Mouse (Mus musculus): ENCODE data around the gene Tmem138. TPM values are rescaled to one million over a fixed set of nuclear protein-coding genes. Genes with fewer than 3 reads are reported as not detected.
"Not testable (repeated sequence)": the region's sequence is repeated elsewhere in the genome, so short reads cannot be mapped to it uniquely, and the experiment has no call there.

Gene Tmem138
- total RNA-seq, 2 experiments from 2014 or later, result 11.2 to 13.2 TPM

DNA sequence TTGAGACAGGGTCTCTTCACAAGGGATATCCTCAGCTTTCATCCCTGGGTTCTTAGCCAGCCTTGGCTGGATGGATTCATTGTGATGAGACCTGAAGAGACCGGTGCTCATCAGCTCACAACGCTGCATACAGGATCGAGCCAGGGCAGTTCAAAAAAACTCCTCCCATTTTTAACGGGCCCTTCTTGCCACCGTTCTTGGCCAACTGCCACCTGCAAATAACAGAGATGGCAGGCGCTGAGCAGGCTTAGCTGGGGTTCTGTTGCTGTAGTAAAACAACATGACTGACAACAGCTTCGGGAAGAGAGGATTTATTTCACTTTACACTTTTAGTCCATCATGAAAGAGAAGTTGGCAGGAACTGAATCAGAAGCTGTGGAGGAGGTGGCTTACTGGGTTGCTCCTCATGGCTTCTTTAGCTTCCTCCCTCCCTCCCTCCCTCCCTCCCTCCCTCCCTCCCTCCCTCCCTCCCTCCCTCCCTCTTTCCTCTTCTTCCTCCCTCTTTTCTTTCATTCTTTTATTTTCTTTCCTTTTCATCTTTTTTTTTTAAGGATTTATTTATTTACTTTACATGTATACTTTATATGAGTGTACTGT is 6.5 kb upstream of the Tmem138 start:
- intact Hi-C loops (cut with DNase I), result no loop called here
- no peak for DNase-seq (ENCODE audit: low spot score in 2 of 2)

DNA sequence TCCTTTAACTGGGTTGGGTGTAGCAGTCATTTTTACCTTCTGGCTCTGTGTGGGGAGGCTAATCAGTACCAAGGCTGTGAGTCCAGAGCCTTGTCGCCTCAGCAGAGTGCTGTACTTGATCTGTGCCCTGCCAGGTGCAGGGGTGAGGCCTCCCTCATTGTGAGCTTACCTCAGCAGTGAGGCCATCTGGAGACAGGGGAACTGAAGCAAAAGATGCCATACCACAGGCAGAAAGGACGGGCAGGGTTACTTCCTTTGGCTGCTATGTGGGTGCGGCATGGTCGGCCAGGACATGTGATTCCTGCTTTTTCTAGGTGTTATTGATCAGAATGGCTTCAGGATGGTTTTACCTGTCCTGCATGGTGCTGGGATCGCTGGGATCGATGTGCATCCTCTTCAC is 4.8 kb upstream of the Tmem138 start:
- DNase-seq (ENCODE audit: low spot score in 2 of 2), result no peak
- intact Hi-C loops (cut with DNase I), result no loop called here

- intact Hi-C loops (cut with DNase I), result no loop called here
- DNase-seq (ENCODE audit: low spot score in 2 of 2), result no peak
Measured at GRCm38 (mm10) chr19:10580761-10581160, 3.6 kb upstream of the Tmem138 start.

DNA sequence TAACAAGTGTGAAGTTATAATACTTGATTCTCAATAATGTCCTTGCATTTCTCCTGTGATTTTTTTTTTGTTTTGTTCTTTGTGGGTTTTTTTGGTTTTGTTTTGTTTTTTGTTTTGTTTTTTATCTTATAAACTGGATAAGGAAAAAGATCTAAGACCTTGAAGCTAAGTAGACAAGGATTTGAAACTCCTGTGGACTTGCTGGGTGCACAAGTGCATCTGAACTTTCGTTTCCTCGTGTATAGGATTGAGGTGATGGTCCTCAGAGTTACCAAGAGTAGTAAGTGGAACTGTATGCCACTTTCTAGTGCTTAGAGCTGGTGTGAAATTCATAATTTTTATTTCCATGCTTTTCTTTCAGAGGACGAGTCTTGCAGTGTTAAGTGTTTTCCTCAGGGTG is 2.9 kb upstream of the Tmem138 start:
- DNase-seq (ENCODE audit: low spot score in 2 of 2), result no peak
- intact Hi-C loops (cut with DNase I), result no loop called here

DNA sequence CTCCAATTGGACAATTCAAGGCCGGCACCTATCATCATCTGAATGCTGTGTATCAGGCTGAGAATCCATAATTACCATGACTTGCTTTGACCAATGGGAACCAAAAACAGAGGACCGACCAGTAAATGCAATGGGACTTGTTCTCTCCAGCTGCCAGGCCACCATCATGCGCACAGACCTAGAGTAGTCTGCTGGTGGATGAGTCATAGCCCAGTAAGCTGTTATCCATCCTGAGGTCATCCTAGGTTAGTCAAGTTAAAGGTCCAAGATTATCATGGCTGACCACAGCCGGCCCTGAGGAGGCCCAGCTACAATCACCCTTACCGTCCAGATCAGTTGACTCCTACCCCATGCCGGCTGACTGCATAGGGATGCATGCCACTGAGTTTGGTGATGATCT is 7.5 kb downstream of the Tmem138 start:
- no peak for DNase-seq (ENCODE audit: low spot score in 2 of 2)
- intact Hi-C loops (cut with DNase I), result no loop called here

DNA sequence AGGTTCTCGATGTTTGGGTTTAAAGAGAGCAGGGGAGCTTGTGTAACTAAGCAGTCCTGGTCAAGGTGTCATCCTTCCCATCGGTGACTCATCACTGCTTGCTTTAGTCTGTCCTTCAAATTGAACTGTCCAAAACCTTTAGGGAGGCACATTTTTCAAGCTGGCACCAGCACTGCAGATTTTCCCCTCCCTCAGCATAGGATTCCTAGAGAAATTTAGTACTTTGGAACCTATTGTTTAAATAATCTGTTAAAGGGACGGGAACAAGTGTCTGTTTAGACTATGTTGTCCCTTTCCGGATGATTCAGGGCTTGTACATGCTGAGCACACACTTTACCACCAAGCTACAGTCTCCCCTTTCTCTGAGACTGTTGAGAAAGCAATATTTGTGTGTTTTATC is 11.9 kb downstream of the Tmem138 start:
- no peak for DNase-seq (ENCODE audit: low spot score in 2 of 2)
- intact Hi-C loops (cut with DNase I), result no loop called here

- intact Hi-C loops (cut with DNase I), result no loop called here
- DNase-seq (ENCODE audit: low spot score in 2 of 2), result no peak
Measured at GRCm38 (mm10) chr19:10564278-10564677, 12.9 kb downstream of the Tmem138 start.

DNA sequence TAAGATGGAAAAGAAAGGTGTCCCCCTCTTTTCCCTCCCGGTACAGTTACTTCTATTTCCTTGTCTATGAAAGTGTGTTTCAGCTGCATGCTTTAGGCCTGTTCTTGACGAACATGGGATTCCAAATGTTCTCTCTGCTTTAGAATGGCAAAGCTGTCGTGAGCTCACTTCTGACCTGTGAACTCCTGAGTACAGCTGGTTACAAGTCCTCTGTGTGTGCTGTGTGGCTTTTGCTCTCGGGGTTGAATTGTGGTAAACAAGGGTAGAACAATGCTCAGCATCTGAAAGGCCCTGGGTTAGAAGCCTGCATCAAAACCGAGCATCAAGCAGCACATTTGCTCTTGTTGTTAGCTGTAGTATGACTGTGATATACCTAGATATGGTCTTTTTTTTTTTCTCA is 14.8 kb downstream of the Tmem138 start:
- intact Hi-C loops (cut with DNase I), result no loop called here
- no peak for DNase-seq (ENCODE audit: low spot score in 2 of 2)

DNA sequence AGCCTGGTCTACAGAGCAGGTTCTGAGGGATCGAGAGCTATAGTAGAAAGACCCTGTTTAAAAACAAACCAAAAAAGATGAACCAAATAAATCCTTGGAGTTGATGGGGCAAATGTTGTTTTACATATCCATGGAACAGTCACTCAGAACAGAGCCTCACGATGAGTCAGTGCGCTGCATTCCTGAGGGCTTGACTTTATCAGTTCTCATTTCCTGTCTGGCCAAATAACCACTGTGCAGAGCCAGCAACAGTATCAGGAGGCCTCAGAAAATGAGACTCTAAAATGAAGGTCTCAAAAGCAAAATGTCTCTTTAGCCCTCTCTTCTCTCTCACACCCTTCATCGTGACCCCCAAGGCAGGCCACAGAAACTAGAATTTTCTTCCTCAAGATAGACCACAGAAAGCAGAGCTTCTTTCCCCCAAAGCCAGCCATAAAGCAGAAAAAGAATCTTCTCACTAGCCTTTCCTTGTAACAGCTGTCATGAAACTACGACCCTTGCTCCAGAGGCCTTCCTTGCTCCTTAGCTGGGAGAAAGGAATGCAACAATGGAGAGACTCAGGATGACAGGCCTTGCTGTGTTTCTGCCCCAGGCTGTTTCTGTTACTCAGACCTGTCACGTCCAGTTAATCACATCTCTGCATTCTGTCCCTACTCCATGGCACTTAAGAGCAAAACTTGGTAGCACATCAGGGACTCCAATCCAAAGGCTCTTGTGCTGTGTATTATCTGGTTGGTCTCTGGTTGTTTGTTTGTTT is 15.4 kb downstream of the Tmem138 start:
- no peak for DNase-seq (ENCODE audit: low spot score in 2 of 2)
- intact Hi-C loops (cut with DNase I), result no loop called here

GRCm38 (mm10) chr19:10560108-10560507 is 17.1 kb downstream of the Tmem138 start:
- intact Hi-C loops (cut with DNase I), result no loop called here
- DNase-seq (ENCODE audit: low spot score in 2 of 2), result no peak

- intact Hi-C loops (cut with DNase I); DNase-seq (ENCODE audit: low spot score in 2 of 2): not testable (repeated sequence)
Measured at GRCm38 (mm10) chr19:10557837-10558375, 19.3 kb downstream of the Tmem138 start.

DNA sequence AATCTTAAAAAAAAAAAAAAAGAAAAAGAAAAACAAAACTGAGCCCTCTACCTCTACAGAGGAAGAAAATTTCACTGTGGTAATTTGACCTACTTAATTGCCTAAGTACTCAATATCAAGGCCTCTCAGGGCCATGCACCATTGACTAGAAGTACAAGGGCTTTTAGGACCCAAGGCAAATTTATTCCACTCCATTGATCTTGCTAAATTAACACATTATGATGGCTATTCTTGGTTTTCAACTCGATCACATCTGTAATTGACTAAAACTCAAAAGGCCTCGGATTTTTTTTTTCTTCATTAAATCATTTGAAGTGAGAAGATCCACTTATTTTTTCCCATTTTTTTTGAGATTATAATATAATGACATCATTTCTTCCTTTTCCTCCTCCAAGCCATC is 19.7 kb downstream of the Tmem138 start:
- DNase-seq (ENCODE audit: low spot score in 2 of 2), result no peak
- intact Hi-C loops (cut with DNase I), result no loop called here

- no peak for DNase-seq (ENCODE audit: low spot score in 2 of 2)
- intact Hi-C loops (cut with DNase I), result no loop called here
Measured at GRCm38 (mm10) chr19:10557001-10557400, 20.2 kb downstream of the Tmem138 start.

GRCm38 (mm10) chr19:10555624-10556510 is 21.3 kb downstream of the Tmem138 start, which contains the start of gene Tmem216:
Gene Tmem216 (minus strand): TSS chr19:10556238.
- intact Hi-C loops (cut with DNase I), result loop anchor here (2.0 kb wide), 1 partner anchor 49 kb away; the partner anchor contains the start of genes Ddb1 and Tkfc

GRCm38 (mm10) chr19:10539454-10539853 is 37.7 kb downstream of the Tmem138 start:
- intact Hi-C loops (cut with DNase I), result loop anchor here (5.0 kb wide), 1 partner anchor 73 kb away; no protein-coding TSS in a partner anchor
- DNase-seq (ENCODE audit: low spot score in 2 of 2), result no peak

More at GRCm38 (mm10) chr19:10555624-10556510, 21.3 kb downstream of the Tmem138 start, which contains the start of gene Tmem216:
- DNase-seq (ENCODE audit: low spot score in 2 of 2), result peak; percentile 84 to 86

DNA sequence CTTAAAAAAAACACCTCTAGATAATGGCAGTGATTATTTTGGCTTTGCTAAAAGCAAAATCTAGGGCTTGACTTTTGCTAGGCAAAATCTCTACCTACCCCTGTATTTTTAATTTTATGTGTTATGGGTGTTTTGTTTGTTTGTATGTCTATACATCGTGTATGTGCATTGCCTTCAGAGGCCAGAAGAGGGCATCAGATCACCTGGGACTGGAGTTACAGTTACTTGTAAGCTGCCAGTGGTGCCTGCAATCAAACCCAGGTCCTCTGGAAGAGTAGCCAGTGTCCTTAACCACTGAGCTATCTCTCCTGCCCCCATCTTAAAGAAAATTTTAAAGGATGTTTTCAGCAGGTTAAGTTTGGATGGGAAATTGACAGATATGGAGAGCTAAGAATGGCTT is 47.1 kb downstream of the Tmem138 start:
- intact Hi-C loops (cut with DNase I), result no loop called here
- no peak for DNase-seq (ENCODE audit: low spot score in 2 of 2)

DNA sequence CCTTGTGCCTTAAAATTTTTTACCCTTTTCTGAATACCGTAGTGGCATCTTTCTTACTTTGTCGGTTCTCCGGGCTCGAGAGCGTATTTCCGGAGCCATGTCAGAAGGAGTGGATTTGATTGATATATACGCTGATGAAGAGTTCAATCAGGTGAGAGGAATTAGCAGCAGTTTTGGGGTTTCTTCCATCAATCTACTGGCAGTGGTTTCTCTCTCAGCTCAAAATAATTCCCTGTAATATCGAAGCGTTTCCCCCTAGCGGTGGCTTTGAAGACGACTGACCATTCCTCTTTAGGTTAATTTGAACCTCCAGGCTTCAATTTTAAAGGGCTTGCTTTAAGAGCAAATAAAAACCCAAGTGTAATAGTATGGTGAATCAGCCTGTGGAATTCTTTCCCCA is 51.3 kb downstream of the Tmem138 start, which contains the start of gene Sdhaf2:
Gene Sdhaf2 (minus strand): TSS at position 233 of the 400 bp plus-strand sequence.
- peak; percentile 49 to 64 for DNase-seq (ENCODE audit: low spot score in 2 of 2)
- intact Hi-C loops (cut with DNase I), result no loop called here

DNA sequence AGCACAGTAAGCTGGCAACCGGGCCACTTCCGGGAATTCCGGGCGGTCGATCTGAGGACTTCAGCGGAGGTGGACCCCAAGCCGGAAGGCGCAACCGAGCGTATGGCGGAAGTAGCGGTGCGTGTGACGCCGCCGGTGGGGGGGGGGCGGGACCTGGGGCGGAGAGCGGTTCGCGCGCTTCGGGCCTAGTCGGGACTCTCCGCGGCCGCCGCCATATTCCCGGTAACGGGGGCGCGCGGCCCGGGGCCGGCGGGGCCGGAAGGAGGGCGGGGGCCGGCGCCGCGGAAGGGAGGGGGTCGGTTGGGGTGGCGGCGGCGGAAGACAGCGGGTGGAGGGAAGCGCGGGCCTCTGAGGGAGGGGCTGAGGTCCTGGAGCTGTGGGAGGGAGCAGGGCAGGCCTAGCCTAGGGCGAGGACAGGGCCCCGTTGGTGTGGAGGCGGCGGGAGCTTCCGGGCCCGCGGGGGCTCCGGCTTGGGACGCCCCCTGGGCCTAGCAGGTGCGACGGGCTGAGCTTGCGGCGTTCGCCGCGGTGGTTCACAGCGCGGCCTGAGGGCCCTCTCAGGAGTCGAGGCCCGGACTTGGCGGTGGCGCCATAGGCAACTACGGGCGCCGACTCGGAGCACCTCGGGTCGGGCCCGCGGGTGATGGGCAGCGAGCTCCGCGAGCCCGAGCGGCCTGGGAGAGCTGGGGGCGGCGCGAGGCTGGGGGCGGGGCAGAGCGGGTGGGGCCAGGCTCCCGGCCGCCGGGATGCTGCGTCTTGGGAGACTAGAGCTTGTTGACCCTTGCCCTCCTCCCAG is 51.9 kb downstream of the Tmem138 start, which contains the start of gene Cpsf7:
Gene Cpsf7 (plus strand): TSS at position 161 of the 796 bp plus-strand sequence.
- DNase-seq (ENCODE audit: low spot score in 2 of 2), result peak; percentile 91
- intact Hi-C loops (cut with DNase I), result no loop called here

DNA sequence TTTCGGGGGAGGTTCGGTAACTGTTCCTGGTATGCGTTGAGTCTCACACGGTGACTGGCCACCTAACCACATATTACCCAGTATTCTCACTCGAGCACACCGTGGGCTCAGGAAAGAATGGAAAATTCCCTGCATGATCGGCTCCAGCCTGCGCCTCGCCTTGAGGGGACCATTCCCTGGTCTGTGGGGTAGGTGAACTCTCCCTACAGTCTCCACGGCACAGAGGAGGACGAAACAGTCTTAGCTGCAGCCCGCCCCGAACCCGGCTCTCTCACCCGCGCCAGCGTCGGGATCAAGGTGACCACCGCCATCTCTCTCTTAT is 52.4 kb downstream of the Tmem138 start:
- intact Hi-C loops (cut with DNase I), result no loop called here
- DNase-seq (ENCODE audit: low spot score in 2 of 2), result peak in 1 of 2 experiments; percentile 19

Measured in left cerebral cortex, postnatal 14 days (tissue).